Mouse (Mus musculus): ENCODE data around the gene Has3. TPM values are rescaled to one million over a fixed set of nuclear protein-coding genes. Genes with fewer than 3 reads are reported as not detected.
A peak's percentile ranks its signal among the peaks of the same experiment; 100 is the strongest.

The Has3 gene
- polyA plus RNA-seq, 1 experiment from 2014 or later, result 0.28 TPM

- DNase-seq (ENCODE audit: low spot score) (no peak), ATAC-seq (ENCODE audit: insufficient read depth, low FRiP score, low TSS enrichment) (no peak)
- Histone ChIP-seq H3K9me3 (ENCODE audit: control insufficient read depth, low read length) (no peaks in the 10 kb centered on the region), H3K9ac (ENCODE audit: low read length) (no peak overlapping the region), H3K4me2 (ENCODE audit: low read depth) (no peak overlapping the region), H3K27me3 (ENCODE audit: control insufficient read depth, insufficient read depth, low read length) (no peaks in the 10 kb centered on the region), H3K4me1 (ENCODE audit: control insufficient read depth, insufficient read depth, low read length) (no peaks in the 10 kb centered on the region), H3K4me3 (ENCODE audit: low read depth, low read length) (no peak overlapping the region), H3K36me3 (ENCODE audit: control insufficient read depth, insufficient read depth, low read length) (no peaks in the 10 kb centered on the region), H3K27ac (ENCODE audit: low read depth, low read length) (no peak overlapping the region)
- WGBS, result 88% methylated on average over 10 of the region's 10 CpGs
Measured at GRCm38 (mm10) chr8:106850034-106850433, 20.0 kb upstream of the Has3 start.

- WGBS, result 35% methylated on average over 8 of the region's 8 CpGs
- no peak for DNase-seq (ENCODE audit: low spot score)
Measured at GRCm38 (mm10) chr8:106854534-106855241, 15.4 kb upstream of the Has3 start.

GRCm38 (mm10) chr8:106855242-106855562 lies 14.8 kb upstream of the Has3 start:
- Histone ChIP-seq H3K4me3 (ENCODE audit: low read depth, low read length) (no peak overlapping the region), H3K4me2 (ENCODE audit: low read depth) (no peak overlapping the region), H3K4me1 (ENCODE audit: control insufficient read depth, insufficient read depth, low read length) (no peaks in the 10 kb centered on the region), H3K9me3 (ENCODE audit: control insufficient read depth, low read length) (no peaks in the 10 kb centered on the region), H3K36me3 (ENCODE audit: control insufficient read depth, insufficient read depth, low read length) (no peaks in the 10 kb centered on the region), H3K27me3 (ENCODE audit: control insufficient read depth, insufficient read depth, low read length) (no peaks in the 10 kb centered on the region), H3K9ac (ENCODE audit: low read length) (no peak overlapping the region), H3K27ac (ENCODE audit: low read depth, low read length) (no peak overlapping the region)
- 92% methylated on average over 3 of the region's 3 CpGs for WGBS
- ATAC-seq (ENCODE audit: insufficient read depth, low FRiP score, low TSS enrichment) (no peak), DNase-seq (ENCODE audit: low spot score) (no peak)

More at GRCm38 (mm10) chr8:106854534-106855241, 15.4 kb upstream of the Has3 start:
- H3K4me2 ChIP-seq (ENCODE audit: low read depth), result no peak overlapping the region
- no peaks in the 10 kb centered on the region for H3K9me3 ChIP-seq (ENCODE audit: control insufficient read depth, low read length)
- no peaks in the 10 kb centered on the region for H3K27me3 ChIP-seq (ENCODE audit: control insufficient read depth, insufficient read depth, low read length)
- no peak overlapping the region for H3K4me3 ChIP-seq (ENCODE audit: low read depth, low read length)
- no peak for ATAC-seq (ENCODE audit: insufficient read depth, low FRiP score, low TSS enrichment)
- no peaks in the 10 kb centered on the region for H3K36me3 ChIP-seq (ENCODE audit: control insufficient read depth, insufficient read depth, low read length)
- no peak overlapping the region for H3K9ac ChIP-seq (ENCODE audit: low read length)
- no peak overlapping the region for H3K27ac ChIP-seq (ENCODE audit: low read depth, low read length)
- H3K4me1 ChIP-seq (ENCODE audit: control insufficient read depth, insufficient read depth, low read length), result no peaks in the 10 kb centered on the region

GRCm38 (mm10) chr8:106862845-106863244 lies 7.2 kb upstream of the Has3 start:
- 88% methylated on average over 10 of the region's 10 CpGs for WGBS
- Histone ChIP-seq H3K9me3 (ENCODE audit: control insufficient read depth, low read length) (no peaks in the 10 kb centered on the region), H3K4me3 (ENCODE audit: low read depth, low read length) (no peak overlapping the region)

GRCm38 (mm10) chr8:106865354-106865753 lies 4.7 kb upstream of the Has3 start:
- H3K9me3 ChIP-seq (ENCODE audit: control insufficient read depth, low read length), result no peaks in the 10 kb centered on the region
- H3K27ac ChIP-seq (ENCODE audit: low read depth, low read length), result no peak overlapping the region
- no peak overlapping the region for H3K9ac ChIP-seq (ENCODE audit: low read length)
- ATAC-seq (ENCODE audit: insufficient read depth, low FRiP score, low TSS enrichment) (no peak), DNase-seq (ENCODE audit: low spot score) (no peak)
- no peak overlapping the region for H3K4me3 ChIP-seq (ENCODE audit: low read depth, low read length)
- WGBS, result 69% methylated on average over 9 of the region's 9 CpGs
- H3K27me3 ChIP-seq (ENCODE audit: control insufficient read depth, insufficient read depth, low read length), result peaks cover 12% of the 10 kb centered on the region
- no peaks in the 10 kb centered on the region for H3K36me3 ChIP-seq (ENCODE audit: control insufficient read depth, insufficient read depth, low read length)
- no peak overlapping the region for H3K4me2 ChIP-seq (ENCODE audit: low read depth)
- H3K4me1 ChIP-seq (ENCODE audit: control insufficient read depth, insufficient read depth, low read length), result no peaks in the 10 kb centered on the region; the same call in 1 of the 2 replicates

More at GRCm38 (mm10) chr8:106862845-106863244, 7.2 kb upstream of the Has3 start:
- Histone ChIP-seq H3K36me3 (ENCODE audit: control insufficient read depth, insufficient read depth, low read length) (no peaks in the 10 kb centered on the region), H3K9ac (ENCODE audit: low read length) (no peak overlapping the region), H3K4me1 (ENCODE audit: control insufficient read depth, insufficient read depth, low read length) (no peaks in the 10 kb centered on the region), H3K27ac (ENCODE audit: low read depth, low read length) (no peak overlapping the region), H3K27me3 (ENCODE audit: control insufficient read depth, insufficient read depth, low read length) (no peaks in the 10 kb centered on the region), H3K4me2 (ENCODE audit: low read depth) (no peak overlapping the region)
- DNase-seq (ENCODE audit: low spot score) (no peak), ATAC-seq (ENCODE audit: insufficient read depth, low FRiP score, low TSS enrichment) (no peak)

GRCm38 (mm10) chr8:106870537-106871327 lies 690 bp downstream of the Has3 start:
- peak overlapping the region; percentile 85 for H3K4me2 ChIP-seq (ENCODE audit: low read depth)
- H3K27me3 ChIP-seq (ENCODE audit: control insufficient read depth, insufficient read depth, low read length), result peaks cover 37% of the 10 kb centered on the region
- H3K9me3 ChIP-seq (ENCODE audit: control insufficient read depth, low read length), result no peaks in the 10 kb centered on the region
- no peaks in the 10 kb centered on the region for H3K36me3 ChIP-seq (ENCODE audit: control insufficient read depth, insufficient read depth, low read length)
- H3K4me1 ChIP-seq (ENCODE audit: control insufficient read depth, insufficient read depth, low read length), result peaks cover 11% of the 10 kb centered on the region
- DNase-seq (ENCODE audit: low spot score), result peak; percentile 78
- peak; percentile 31; the same call in 1 of the 2 replicates for ATAC-seq (ENCODE audit: insufficient read depth, low FRiP score, low TSS enrichment)
- H3K27ac ChIP-seq (ENCODE audit: low read depth, low read length), result no peak overlapping the region
- peak overlapping the region; percentile 48 for H3K9ac ChIP-seq (ENCODE audit: low read length)
- H3K4me3 ChIP-seq (ENCODE audit: low read depth, low read length), result peak overlapping the region; percentile 43
- under 1% methylated on average over 62 of the region's 63 CpGs for WGBS

GRCm38 (mm10) chr8:106871328-106871926 lies 1.4 kb downstream of the Has3 start:
- Histone ChIP-seq H3K4me1 (ENCODE audit: control insufficient read depth, insufficient read depth, low read length) (peaks cover 11% of the 10 kb centered on the region), H3K27ac (ENCODE audit: low read depth, low read length) (no peak overlapping the region), H3K9ac (ENCODE audit: low read length) (peak overlapping the region; percentile 45; the same call in 1 of the 2 replicates), H3K27me3 (ENCODE audit: control insufficient read depth, insufficient read depth, low read length) (peaks cover 37% of the 10 kb centered on the region), H3K9me3 (ENCODE audit: control insufficient read depth, low read length) (no peaks in the 10 kb centered on the region), H3K4me3 (ENCODE audit: low read depth, low read length) (peak overlapping the region; percentile 43), H3K4me2 (ENCODE audit: low read depth) (peak overlapping the region; percentile 85), H3K36me3 (ENCODE audit: control insufficient read depth, insufficient read depth, low read length) (no peaks in the 10 kb centered on the region)
- ATAC-seq (ENCODE audit: insufficient read depth, low FRiP score, low TSS enrichment) (peak; percentile 42), DNase-seq (ENCODE audit: low spot score) (peak; percentile 36)
- WGBS, result under 1% methylated on average over 15 of the region's 15 CpGs

GRCm38 (mm10) chr8:106871931-106872371 lies 1.9 kb downstream of the Has3 start:
- Histone ChIP-seq H3K27me3 (ENCODE audit: control insufficient read depth, insufficient read depth, low read length) (peaks cover 37% of the 10 kb centered on the region), H3K4me3 (ENCODE audit: low read depth, low read length) (peak overlapping the region; percentile 43), H3K4me2 (ENCODE audit: low read depth) (peak overlapping the region; percentile 85), H3K9ac (ENCODE audit: low read length) (peak overlapping the region; percentile 45), H3K27ac (ENCODE audit: low read depth, low read length) (no peak overlapping the region), H3K9me3 (ENCODE audit: control insufficient read depth, low read length) (no peaks in the 10 kb centered on the region), H3K4me1 (ENCODE audit: control insufficient read depth, insufficient read depth, low read length) (peaks cover 11% of the 10 kb centered on the region), H3K36me3 (ENCODE audit: control insufficient read depth, insufficient read depth, low read length) (no peaks in the 10 kb centered on the region)
- WGBS, result under 1% methylated on average over 22 of the region's 22 CpGs
- DNase-seq (ENCODE audit: low spot score), result peak; percentile 69
- ATAC-seq (ENCODE audit: insufficient read depth, low FRiP score, low TSS enrichment), result peak; percentile 70; the same call in 1 of the 2 replicates
